8 mouse cellular contexts compared by ENCODE assay signal in genomic region chr4:133344112-133344511, GRCm38 (mm10). TPM values are rescaled to one million over a fixed set of nuclear protein-coding genes. Genes with fewer than 3 reads are reported as not detected.
DNase-seq lines count a peak whose midpoint lies in the region; ATAC-seq and TF ChIP-seq lines count a peak whose summit lies in the region.

No protein-coding gene starts in this region.

- H3K4me2 ChIP-seq in heart, postnatal 0 days (ENCODE audit: low read depth, low read length), result no peak overlapping the region
- H3K4me2 ChIP-seq in heart, embryonic 12.5 days, result no peak overlapping the region
- H3K4me2 ChIP-seq in limb, embryonic 14.5 days (replicated peaks; ENCODE audit: low read depth, low read length, severe bottlenecking), result no peak overlapping the region

- ATAC-seq in heart, postnatal 0 days (ENCODE audit: insufficient read depth, low read depth), result no peak
- ATAC-seq in heart, embryonic 12.5 days (ENCODE audit: insufficient number of reproducible peaks, low FRiP score), result no peak
- ATAC-seq in limb, embryonic 14.5 days (ENCODE audit: low FRiP score, low read depth), result no peak
- ATAC-seq in inflammation-experienced regulatory T-cells, adult 6 months, result no peak

- no peak overlapping the region for H3K4me3 ChIP-seq in heart, postnatal 0 days (ENCODE audit: low read depth, low read length)
- no peak overlapping the region for H3K4me3 ChIP-seq in heart, embryonic 12.5 days
- no peak overlapping the region for H3K4me3 ChIP-seq in E14TG2a.4 (replicated peaks; ENCODE audit: low read length)
- H3K4me3 ChIP-seq in limb, embryonic 14.5 days (replicated peaks; ENCODE audit: low read length), result no peak overlapping the region

- H3K4me1 ChIP-seq in heart, postnatal 0 days (ENCODE audit: control insufficient read depth, insufficient read depth), result no peaks in the 10 kb centered on the region
- no peaks in the 10 kb centered on the region for H3K4me1 ChIP-seq in heart, embryonic 12.5 days (replicated peaks)
- H3K4me1 ChIP-seq in E14TG2a.4 (replicated peaks; ENCODE audit: low read depth, low read length), result peaks cover 67% of the 10 kb centered on the region
- no peaks in the 10 kb centered on the region for H3K4me1 ChIP-seq in limb, embryonic 14.5 days (ENCODE audit: control insufficient read depth, insufficient read depth, low read length)

- WGBS in heart, postnatal 0 days, result under 1% methylated on average over 4 of the region's 4 CpGs
- 3% methylated on average over 4 of the region's 4 CpGs for WGBS in heart, embryonic 12.5 days
- 13% methylated on average over 4 of the region's 4 CpGs for WGBS in limb, embryonic 14.5 days

- peak; percentile 82 for TF ChIP-seq CTCF in heart, postnatal 0 days (IDR thresholded peaks at IDR 0.05; ENCODE audit: low read depth)
- TF ChIP-seq CTCF in E14TG2a.4 (conservative IDR thresholded peaks at IDR 0.05; ENCODE audit: low read length), result peak; percentile 37

- no peaks in the 10 kb centered on the region for H3K9me3 ChIP-seq in heart, postnatal 0 days (replicated peaks; ENCODE audit: control insufficient read depth, low read length)
- no peaks in the 10 kb centered on the region for H3K9me3 ChIP-seq in heart, embryonic 12.5 days (replicated peaks)
- H3K9me3 ChIP-seq in E14TG2a.4 (ENCODE audit: low read length), result no peaks in the 10 kb centered on the region
- H3K9me3 ChIP-seq in limb, embryonic 14.5 days (ENCODE audit: control insufficient read depth, low read length), result no peaks in the 10 kb centered on the region

- no peak for TF ChIP-seq EP300 in heart, postnatal 0 days (IDR thresholded peaks at IDR 0.05; ENCODE audit: low read depth)

- no peak overlapping the region for H3K9ac ChIP-seq in heart, postnatal 0 days (replicated peaks; ENCODE audit: low read depth, low read length)
- H3K9ac ChIP-seq in heart, embryonic 12.5 days, result no peak overlapping the region
- H3K9ac ChIP-seq in limb, embryonic 14.5 days (ENCODE audit: low read depth, low read length, severe bottlenecking), result no peak overlapping the region

- H3K27me3 ChIP-seq in heart, postnatal 0 days (ENCODE audit: control insufficient read depth, insufficient read depth, low read length), result no peaks in the 10 kb centered on the region; the same call in 1 of the 2 replicates
- H3K27me3 ChIP-seq in heart, embryonic 12.5 days (replicated peaks), result 0 out of 2 replicates have a peak, but pooled peaks cover 7% of the 10 kb centered on the region
- no peaks in the 10 kb centered on the region for H3K27me3 ChIP-seq in E14TG2a.4 (ENCODE audit: insufficient read depth, low read length)
- no peaks in the 10 kb centered on the region for H3K27me3 ChIP-seq in limb, embryonic 14.5 days (ENCODE audit: control insufficient read depth, insufficient read depth, low read length)

- no peak overlapping the region for H3K27ac ChIP-seq in heart, postnatal 0 days (ENCODE audit: low read depth)
- no peak overlapping the region for H3K27ac ChIP-seq in heart, embryonic 12.5 days (ENCODE audit: poor library complexity, severe bottlenecking)
- H3K27ac ChIP-seq in limb, embryonic 14.5 days (replicated peaks; ENCODE audit: low read depth, low read length), result no peak overlapping the region

- H3K36me3 ChIP-seq in heart, postnatal 0 days (replicated peaks; ENCODE audit: control insufficient read depth, insufficient read depth, low read length), result no peaks in the 10 kb centered on the region
- no peaks in the 10 kb centered on the region for H3K36me3 ChIP-seq in heart, embryonic 12.5 days
- H3K36me3 ChIP-seq in E14TG2a.4 (ENCODE audit: insufficient read depth, low read length), result peaks cover 34% of the 10 kb centered on the region
- H3K36me3 ChIP-seq in limb, embryonic 14.5 days (ENCODE audit: control insufficient read depth, insufficient read depth, low read length), result no peaks in the 10 kb centered on the region

- no peak for TF ChIP-seq POLR2A in limb, embryonic 14.5 days (IDR thresholded peaks at IDR 0.05; ENCODE audit: borderline replicate concordance, extremely low read depth, insufficient read depth, insufficient read length)

- DNase-seq in heart, postnatal 0 days (ENCODE audit: low spot score), result no peak
- DNase-seq in 3T3-L1 (ENCODE audit: low read depth, low spot score), result peak; percentile 47
- DNase-seq in embryo, embryonic 10 days (ENCODE audit: low spot score), result peak; percentile 62
- peak; percentile 41 for DNase-seq in limb, embryonic 14.5 days (ENCODE audit: low spot score)
- peak; percentile 63 for DNase-seq in testis, postnatal 10 days (ENCODE audit: low spot score)

RNA-seq across cellular contexts. Expression of gene Wdtc1, which starts 9.2 kb away (rescaled TPM):
- 30.2 and 39.9 TPM in 2 replicates for total RNA-seq in heart, postnatal 0 days (2014; rRNA removed; ENCODE audit: low replicate concordance)
- 9.3 and 9.6 TPM in 2 replicates for polyA plus RNA-seq in heart, postnatal 0 days (2015; fragmentation: Nextera tagmentation; extraction: Ambion mirVana)
- polyA plus RNA-seq in heart, embryonic 12.5 days (2016; fragmentation: Nextera tagmentation; extraction: Ambion mirVana), result 16.1 and 17.9 TPM in 2 replicates
- 27.8 and 35.9 TPM in 2 replicates for polyA plus RNA-seq in limb, embryonic 14.5 days (2012; rRNA removed)
- polyA plus RNA-seq in limb, embryonic 14.5 days (2014; fragmentation: Nextera tagmentation; extraction: Ambion mirVana), result 17.6 and 18.6 TPM in 2 replicates
- polyA plus RNA-seq in inflammation-experienced regulatory T-cells, adult 6 months (2017; shearing (Covaris generic)), result 10 to 100 TPM in 1 of 3 experiments, 1 to 10 TPM in 2; 5.0 to 10.2 (median 8.8) TPM

RNA-seq across cellular contexts. Expression of gene Slc9a1, which starts 25.4 kb away (rescaled TPM):
- total RNA-seq in heart, postnatal 0 days (2014; rRNA removed; ENCODE audit: low replicate concordance), result 15.8 and 30.8 TPM in 2 replicates
- 4.0 and 4.4 TPM in 2 replicates for polyA plus RNA-seq in heart, postnatal 0 days (2015; fragmentation: Nextera tagmentation; extraction: Ambion mirVana)
- polyA plus RNA-seq in heart, embryonic 12.5 days (2016; fragmentation: Nextera tagmentation; extraction: Ambion mirVana), result 7.3 and 8.8 TPM in 2 replicates
- polyA plus RNA-seq in limb, embryonic 14.5 days (2012; rRNA removed), result 36.7 and 46.7 TPM in 2 replicates
- polyA plus RNA-seq in limb, embryonic 14.5 days (2014; fragmentation: Nextera tagmentation; extraction: Ambion mirVana), result 11.4 and 11.5 TPM in 2 replicates
- polyA plus RNA-seq in inflammation-experienced regulatory T-cells, adult 6 months (2017; shearing (Covaris generic)), result 10 to 100 TPM; 13.1 to 14.8 (median 13.3) TPM
